Mouse (Mus musculus): ENCODE data around the gene Kcnj10.

GRCm38 (mm10) chr1:172380066-172380465 lies 39.1 kb downstream of the Kcnj10 start:
- no peak for TF ChIP-seq CTCF (conservative IDR thresholded peaks at IDR 0.05; ENCODE audit: insufficient read depth, insufficient read length, low read depth, low read length)
- no peak for TF ChIP-seq POLR2A (IDR thresholded peaks at IDR 0.05; ENCODE audit: low read depth, low read length)
